Comparison of ENCODE assay signal across 8 mouse cellular contexts in genomic region chr17:43802414-43802813, GRCm38 (mm10). TPM values are rescaled to one million over a fixed set of nuclear protein-coding genes. Genes with fewer than 3 reads are reported as not detected.
DNase-seq lines count a peak whose midpoint lies in the region; ATAC-seq and TF ChIP-seq lines count a peak whose summit lies in the region.

No protein-coding gene starts in this region.

- no peak for ATAC-seq in hindbrain, embryonic 15.5 days (ENCODE audit: low FRiP score, low read depth)
- no peak for ATAC-seq in liver, embryonic 12.5 days
- ATAC-seq in erythroid progenitor cell, adult 5-6 weeks (replicated peaks; ENCODE audit: low FRiP score, poor library complexity, severe bottlenecking), result no peak

- TF ChIP-seq CTCF in E14TG2a.4 (conservative IDR thresholded peaks at IDR 0.05; ENCODE audit: low read length), result no peak
- TF ChIP-seq CTCF in embryonic fibroblast, embryonic 13.5 days (IDR thresholded peaks at IDR 0.05; ENCODE audit: borderline replicate concordance, insufficient read depth, low read length), result no peak

- peak overlapping the region; percentile 87 for H3K4me3 ChIP-seq in E14TG2a.4 (replicated peaks; ENCODE audit: low read length)
- H3K4me3 ChIP-seq in embryonic fibroblast, embryonic 13.5 days (ENCODE audit: insufficient read depth, low read length), result peak overlapping the region; percentile 47
- peak overlapping the region; percentile 72 for H3K4me3 ChIP-seq in hindbrain, embryonic 15.5 days
- peak overlapping the region; percentile 53 for H3K4me3 ChIP-seq in liver, embryonic 12.5 days

- no peak overlapping the region for H3K27ac ChIP-seq in embryonic fibroblast, embryonic 13.5 days (ENCODE audit: insufficient read depth, low read length)
- 0 out of 2 replicates have a peak overlapping the region, but pooled peaks have one; percentile 73 for H3K27ac ChIP-seq in hindbrain, embryonic 15.5 days (replicated peaks)
- no peak overlapping the region for H3K27ac ChIP-seq in liver, embryonic 12.5 days

- H3K9me3 ChIP-seq in E14TG2a.4 (ENCODE audit: low read length), result no peaks in the 10 kb centered on the region
- no peaks in the 10 kb centered on the region for H3K9me3 ChIP-seq in hindbrain, embryonic 15.5 days
- H3K9me3 ChIP-seq in liver, embryonic 12.5 days (replicated peaks), result no peaks in the 10 kb centered on the region

- peak overlapping the region; percentile 86 for H3K9ac ChIP-seq in hindbrain, embryonic 15.5 days
- H3K9ac ChIP-seq in liver, embryonic 12.5 days, result no peak overlapping the region

- WGBS in hindbrain, embryonic 15.5 days, result 51% methylated on average over 11 of the region's 11 CpGs
- 49% methylated on average over 11 of the region's 11 CpGs for WGBS in liver, embryonic 12.5 days (ENCODE audit: insufficient replicate concordance)

- DNase-seq in adrenal gland, adult 2 months, result no peak
- no peak for DNase-seq in layer of hippocampus, postnatal 25 days (ENCODE audit: extremely low spot score in 1 of 2, low spot score in 1 of 2)
- no peak for DNase-seq in cerebellum, postnatal 4 days (ENCODE audit: low spot score in 2 of 2)

- no peak for TF ChIP-seq POLR2A in embryonic fibroblast, embryonic 13.5 days (IDR thresholded peaks at IDR 0.05; ENCODE audit: low read depth, low read length)

- H3K4me2 ChIP-seq in hindbrain, embryonic 15.5 days, result peak overlapping the region; percentile 94
- peak overlapping the region; percentile 69 for H3K4me2 ChIP-seq in liver, embryonic 12.5 days

- H3K36me3 ChIP-seq in E14TG2a.4 (ENCODE audit: insufficient read depth, low read length), result no peaks in the 10 kb centered on the region
- no peaks in the 10 kb centered on the region for H3K36me3 ChIP-seq in hindbrain, embryonic 15.5 days
- H3K36me3 ChIP-seq in liver, embryonic 12.5 days, result no peaks in the 10 kb centered on the region

- H3K4me1 ChIP-seq in E14TG2a.4 (replicated peaks; ENCODE audit: low read depth, low read length), result peaks cover 15% of the 10 kb centered on the region
- H3K4me1 ChIP-seq in embryonic fibroblast, embryonic 13.5 days (ENCODE audit: control insufficient read depth, insufficient read depth, low read length), result no peaks in the 10 kb centered on the region
- peaks cover 21% of the 10 kb centered on the region; the same call in 1 of the 2 replicates for H3K4me1 ChIP-seq in hindbrain, embryonic 15.5 days (replicated peaks)
- H3K4me1 ChIP-seq in liver, embryonic 12.5 days, result peaks cover 5% of the 10 kb centered on the region; the same call in 1 of the 2 replicates

- H3K27me3 ChIP-seq in E14TG2a.4 (ENCODE audit: insufficient read depth, low read length), result peaks cover 42% of the 10 kb centered on the region
- H3K27me3 ChIP-seq in hindbrain, embryonic 15.5 days, result no peaks in the 10 kb centered on the region
- peaks cover 37% of the 10 kb centered on the region for H3K27me3 ChIP-seq in liver, embryonic 12.5 days (replicated peaks)

RNA-seq across cellular contexts. Expression of gene Rcan2, which starts 1.3 kb away (rescaled TPM):
- polyA plus RNA-seq in embryonic fibroblast, embryonic 13.5 days (2011; ENCODE audit: insufficient read length, low read depth, missing spikeins), result 20.4 and 31.5 TPM in 2 replicates
- 123 and 132 TPM in 2 replicates for polyA plus RNA-seq in hindbrain, embryonic 15.5 days (2015; fragmentation: Nextera tagmentation; extraction: Ambion mirVana)
- 1.7 and 1.9 TPM in 2 replicates for polyA plus RNA-seq in liver, embryonic 12.5 days (2016; fragmentation: Nextera tagmentation; extraction: Ambion mirVana)
- total RNA-seq in adrenal gland, adult 2 months (2021), result 1 to 10 TPM; 5.2 to 6.9 TPM
- 2.3 and 2.6 TPM in 2 replicates for polyA plus RNA-seq in adrenal gland, adult 2 months (2012; rRNA removed)
- total RNA-seq in erythroid progenitor cell, adult 5-6 weeks (2015; ENCODE audit: low replicate concordance), result not detected in 2 replicates
- not detected in 2 replicates for total RNA-seq in erythroid progenitor cell, adult 5-6 weeks (2017; ENCODE audit: low replicate concordance)
- 10 to 100 TPM; 61.8 to 70.1 TPM for total RNA-seq in layer of hippocampus, postnatal 25 days (2021)
